Mouse (Mus musculus) olfactory bulb, adult 2 months (tissue): ENCODE results near the gene Cnfn. TPM values are rescaled to one million over a fixed set of nuclear protein-coding genes. Genes with fewer than 3 reads are reported as not detected.

ENCODE experiments used
- H3K27ac ChIP-seq: fragments of 200-500 bp; 2 replicates; pipeline ENCODE4 v1.5.1; 2012; ENCODE audit warnings: low read depth, low read length; ENCODE audit not compliant: insufficient read depth
- H3K4me1 ChIP-seq: fragments of 200-500 bp; 2 replicates; pipeline ENCODE4 v1.6.1; 2012; ENCODE audit warnings: low read length; ENCODE audit not compliant: control insufficient read depth, insufficient read depth
- H3K4me3 ChIP-seq: fragments of 200-500 bp; 2 replicates; pipeline ENCODE4 v1.5.1; 2012; ENCODE audit warnings: mild to moderate bottlenecking, low read depth, low read length, moderate library complexity; ENCODE audit not compliant: insufficient read depth
- CTCF ChIP-seq: fragments of 200-500 bp; IDR thresholded peaks from 2 replicates; pipeline ENCODE4 v1.5.1; 2012; ENCODE audit warnings: low read depth, mild to moderate bottlenecking, low read length, moderate library complexity; ENCODE audit not compliant: insufficient read depth
- POLR2A ChIP-seq: fragments of 200-500 bp; IDR thresholded peaks from 2 replicates; pipeline ENCODE4 v1.6.1; 2012; ENCODE audit warnings: mild to moderate bottlenecking, low read depth, low read length, moderate library complexity; ENCODE audit not compliant: insufficient read depth
- WGBS: fragments of 180-500 bp; shearing (Covaris S2); methylation state at CpG from one replicate; pipeline ENCODE4 v1.1.7; 2018; 5-methylcytosine and 5-hydroxymethylcytosine counted together
- polyA plus RNA-seq: library from polyadenylated mRNA; stranded (reverse); fragments of >200 nt; gene quantifications from 2 replicates; pipeline ENCODE4 v1.2.4, GENCODE M21; 2012; ENCODE audit warnings: low replicate concordance; ENCODE audit not compliant: missing spikeins, insufficient read depth, insufficient read length

Cnfn gene
- polyA plus RNA-seq, 1 experiment: not detected

GRCm38 (mm10) chr7:25377100-25377700, 7.7 kb upstream of the Cnfn start:
- WGBS: 35% methylated on average over 8 of the region's 8 CpGs
- TF ChIP-seq CTCF (no peak), POLR2A (no peak)
- Histone ChIP-seq H3K4me1 (peaks cover 10% of the 10 kb centered on the region), H3K4me3 (peak overlapping the region; percentile 33), H3K27ac (no peak overlapping the region)

- peak overlapping the region; percentile 33 for H3K4me3 ChIP-seq
- WGBS: 25% methylated on average over 17 of the region's 17 CpGs
- H3K4me1 ChIP-seq: peaks cover 10% of the 10 kb centered on the region
- no peak overlapping the region for H3K27ac ChIP-seq
- TF ChIP-seq POLR2A: no peak
- no peak for TF ChIP-seq CTCF
These were observed 7.0 kb upstream of the Cnfn start for GRCm38 (mm10) chr7:25376556-25376955.

- H3K27ac ChIP-seq: no peak overlapping the region
- 93% methylated on average over 5 of the region's 5 CpGs for WGBS
- H3K4me1 ChIP-seq: peaks cover 8% of the 10 kb centered on the region
- TF ChIP-seq CTCF: no peak
- no peak for TF ChIP-seq POLR2A
- H3K4me3 ChIP-seq: no peak overlapping the region
These were observed 2.9 kb upstream of the Cnfn start for GRCm38 (mm10) chr7:25372441-25372840.

- WGBS: 24% methylated on average over 12 of the region's 12 CpGs
- H3K4me1 ChIP-seq: peaks cover 20% of the 10 kb centered on the region
- H3K4me3 ChIP-seq: no peak overlapping the region
- TF ChIP-seq CTCF (no peak), POLR2A (no peak)
- H3K27ac ChIP-seq: no peak overlapping the region
These were observed 1.2 kb downstream of the Cnfn start for GRCm38 (mm10) chr7:25368333-25368732.

- H3K4me1 ChIP-seq: peaks cover 20% of the 10 kb centered on the region
- 7% methylated on average over 33 of the region's 33 CpGs for WGBS
- no peak for TF ChIP-seq CTCF
- TF ChIP-seq POLR2A: no peak
- H3K4me3 ChIP-seq: no peak overlapping the region
- no peak overlapping the region for H3K27ac ChIP-seq
These were observed 1.8 kb downstream of the Cnfn start for GRCm38 (mm10) chr7:25367632-25368293.

- peaks cover 20% of the 10 kb centered on the region for H3K4me1 ChIP-seq
- 36% methylated on average over 13 of the region's 13 CpGs for WGBS
- TF ChIP-seq POLR2A: no peak
- no peak for TF ChIP-seq CTCF
These were observed 3.4 kb downstream of the Cnfn start for GRCm38 (mm10) chr7:25365937-25366625.

GRCm38 (mm10) chr7:25363632-25364031, 5.9 kb downstream of the Cnfn start:
- Histone ChIP-seq H3K4me1 (peaks cover 20% of the 10 kb centered on the region), H3K27ac (no peak overlapping the region), H3K4me3 (no peak overlapping the region)
- 93% methylated on average over 17 of the region's 17 CpGs for WGBS
- no peak for TF ChIP-seq CTCF
- no peak for TF ChIP-seq POLR2A

More at GRCm38 (mm10) chr7:25365937-25366625, 3.4 kb downstream of the Cnfn start:
- no peak overlapping the region for H3K4me3 ChIP-seq
- H3K27ac ChIP-seq: no peak overlapping the region

- TF ChIP-seq CTCF (no peak), POLR2A (no peak)
- 86% methylated on average over 19 of the region's 19 CpGs for WGBS
These were observed 6.4 kb downstream of the Cnfn start for GRCm38 (mm10) chr7:25363151-25363550.

GRCm38 (mm10) chr7:25358721-25359206, 10.8 kb downstream of the Cnfn start:
- no peak overlapping the region for H3K4me3 ChIP-seq
- peaks cover 6% of the 10 kb centered on the region; the same call in 1 of the 2 replicates for H3K4me1 ChIP-seq
- 59% methylated on average over 19 of the region's 19 CpGs for WGBS
- H3K27ac ChIP-seq: no peak overlapping the region
- TF ChIP-seq POLR2A (no peak), CTCF (no peak)

More at GRCm38 (mm10) chr7:25363151-25363550, 6.4 kb downstream of the Cnfn start:
- H3K4me3 ChIP-seq: no peak overlapping the region
- H3K4me1 ChIP-seq: peaks cover 25% of the 10 kb centered on the region
- H3K27ac ChIP-seq: no peak overlapping the region
